Mouse (Mus musculus): ENCODE results near the gene Ncmap.

DNA sequence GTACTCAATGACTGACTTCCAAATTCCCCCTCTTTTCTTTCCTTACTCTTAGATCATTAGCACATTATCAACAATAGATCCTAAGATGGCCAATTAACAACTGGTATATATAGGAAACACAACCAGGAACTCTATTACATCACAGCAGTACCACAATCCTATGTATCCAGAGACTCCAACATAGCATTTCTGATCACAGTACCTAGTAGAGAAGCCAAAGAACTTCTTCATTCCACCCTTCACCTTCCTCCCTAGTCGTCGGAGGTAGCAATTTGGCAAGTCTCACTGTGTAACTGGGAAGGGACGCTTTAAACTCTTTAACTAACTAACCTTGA, 62.0 kb downstream of the Ncmap start:
- no peak for TF ChIP-seq CTCF (IDR thresholded peaks at IDR 0.05; ENCODE audit: extremely low read depth, insufficient read depth, low read length)
- TF ChIP-seq POLR2A (IDR thresholded peaks at IDR 0.05; ENCODE audit: extremely low read depth, insufficient read depth, low read length): no peak

Measured in cortical plate, adult 2 months (tissue).